Mouse (Mus musculus) neural tube, embryonic 11.5 days (tissue): Measurements from ENCODE around the gene Eif2s2. TPM values are rescaled to one million over a fixed set of nuclear protein-coding genes. Genes with fewer than 3 reads are reported as not detected.

Source experiments
- polyA plus RNA-seq: library from polyadenylated mRNA; unstranded; fragments of >200 nt; fragmentation: Nextera tagmentation; extraction: Ambion mirVana; gene quantifications from 2 replicates; pipeline ENCODE4 v1.2.1, GENCODE M21; 2014

Gene Eif2s2
- polyA plus RNA-seq, 1 experiment from 2014 or later: 122 TPM

Other genes starting within 250 kb of the Eif2s2 start
- 10.5 and 12.0 TPM in 2 replicates for gene Chmp4b, start 241.2 kb downstream of the Eif2s2 start, polyA plus RNA-seq
- not detected in 2 replicates for gene Gm14214, start 122.9 kb downstream of the Eif2s2 start, polyA plus RNA-seq
- gene Raly, start 101.8 kb downstream of the Eif2s2 start, polyA plus RNA-seq: 59.4 and 74.7 TPM in 2 replicates
- 1.2 and 1.3 TPM in 2 replicates for gene a, start 101.5 kb downstream of the Eif2s2 start, polyA plus RNA-seq
- gene Gm14226, start 125.3 kb upstream of the Eif2s2 start, polyA plus RNA-seq: 1.1 and 1.5 TPM in 2 replicates
- gene Ahcy, start 181.6 kb upstream of the Eif2s2 start, polyA plus RNA-seq: 85.1 and 90.5 TPM in 2 replicates
- 54.7 and 56.7 TPM in 2 replicates for gene Itch, start 240.6 kb upstream of the Eif2s2 start, polyA plus RNA-seq